Mouse (Mus musculus) liver, embryonic 11.5 days (tissue): ENCODE results near the gene Gm21725. TPM values are rescaled to one million over a fixed set of nuclear protein-coding genes. Genes with fewer than 3 reads are reported as not detected.
"Not testable (repeated sequence)": the region's sequence is repeated elsewhere in the genome, so short reads cannot be mapped to it uniquely, and the experiment has no call there.

Experiments
- ATAC-seq: fragments of 200-750 bp; cut with Nextera tagmentation; replicated peaks from 2 replicates; pipeline ENCODE4 v1.8.0; 2017; ENCODE audit warnings: moderate number of reproducible peaks, mild to moderate bottlenecking, moderate TSS enrichment, moderate library complexity; ENCODE audit not compliant: low FRiP score
- DNase-seq: peaks from one replicate; pipeline ENCODE4 v3.0.0-alpha.2; 2017; ENCODE audit warnings: low spot score
- H3K27ac ChIP-seq: fragments of 300-500 bp; sonication (generic); 2 replicates; pipeline ENCODE4 v1.5.1; 2014; ENCODE audit warnings: mild to moderate bottlenecking, low read depth, low read length, control low read depth
- H3K27me3 ChIP-seq: fragments of 300-500 bp; sonication (generic); replicated peaks from 2 replicates; pipeline ENCODE4 v1.6.1; 2014; ENCODE audit warnings: low read length, mixed read lengths; ENCODE audit not compliant: control insufficient read depth, insufficient read depth
- H3K36me3 ChIP-seq: fragments of 300-500 bp; sonication (generic); 2 replicates; pipeline ENCODE4 v1.6.1; 2014; ENCODE audit warnings: mild to moderate bottlenecking, low read length, moderate library complexity, mixed read lengths; ENCODE audit not compliant: control insufficient read depth, insufficient read depth
- H3K4me1 ChIP-seq: fragments of 300-500 bp; sonication (generic); replicated peaks from 2 replicates; pipeline ENCODE4 v1.6.1; 2014; ENCODE audit warnings: low read length, mixed read lengths; ENCODE audit not compliant: control insufficient read depth, insufficient read depth
- H3K4me2 ChIP-seq: fragments of 300-500 bp; sonication (generic); 2 replicates; pipeline ENCODE4 v1.6.1; 2014; ENCODE audit warnings: mild to moderate bottlenecking, control low read depth, moderate library complexity
- H3K4me3 ChIP-seq: fragments of 300-500 bp; sonication (generic); 2 replicates; pipeline ENCODE4 v1.5.1; 2014; ENCODE audit warnings: low read depth, low read length, control low read depth
- H3K9ac ChIP-seq: fragments of 300-500 bp; sonication (generic); 2 replicates; pipeline ENCODE4 v1.6.1; 2014; ENCODE audit warnings: low read depth, low read length, control low read depth
- H3K9me3 ChIP-seq: fragments of 300-500 bp; sonication (generic); 2 replicates; pipeline ENCODE4 v1.6.1; 2016; ENCODE audit warnings: low read length, inconsistent platforms, mixed read lengths; ENCODE audit not compliant: control insufficient read depth
- WGBS: fragments of 180-500 bp; shearing (Covaris S2); extraction: QIAGEN DNeasy Blood & Tissue Kit; methylation state at CpG from one replicate; pipeline ENCODE4 v1.1.7; 2014; 5-methylcytosine and 5-hydroxymethylcytosine counted together
- polyA plus RNA-seq: library from polyadenylated mRNA; unstranded; fragments of >200 nt; fragmentation: Nextera tagmentation; extraction: Ambion mirVana; gene quantifications from 2 replicates; pipeline ENCODE4 v1.2.1, GENCODE M21; 2014

Gene Gm21725
- not detected in 2 replicates for polyA plus RNA-seq

DNA sequence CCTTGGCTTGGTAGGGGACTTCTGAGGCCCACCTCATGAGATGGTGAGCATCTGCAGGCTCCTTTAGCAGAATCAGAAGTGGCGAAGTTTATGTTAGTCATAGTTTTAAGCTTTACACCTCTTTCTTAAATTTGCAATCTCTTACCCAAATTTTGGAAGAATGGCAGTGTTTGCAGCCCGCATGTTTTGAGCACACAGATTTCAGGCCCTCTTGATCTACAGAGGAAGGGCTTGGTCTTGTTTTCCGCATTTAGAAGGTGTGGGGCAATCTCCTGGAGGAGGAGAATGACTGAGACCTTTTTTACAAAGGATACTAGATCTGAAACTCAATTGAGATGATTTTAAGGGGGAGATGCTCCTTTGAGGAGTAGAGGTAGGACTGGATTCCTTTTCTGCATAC is at the start of gene Gm21725:
TSS of gene Gm21725 (minus strand) at position 101 of the 400 bp plus-strand sequence.
- H3K9me3 ChIP-seq, result not testable (repeated sequence)
- no CpG with 5 or more reads among the region's 3 CpGs for WGBS

More for the DNA sequence above, at the start of gene Gm21725:
- not testable (repeated sequence) for ATAC-seq, H3K9ac ChIP-seq, H3K4me2 ChIP-seq, H3K27ac ChIP-seq, H3K4me1 ChIP-seq, H3K36me3 ChIP-seq, DNase-seq, H3K4me3 ChIP-seq, H3K27me3 ChIP-seq

Other genes starting within 250 kb of the Gm21725 start
- gene Gm21891, start 215.6 kb downstream of the Gm21725 start, polyA plus RNA-seq, result not detected in 2 replicates
- gene Gm21425, start 187.1 kb downstream of the Gm21725 start, polyA plus RNA-seq, result not detected in 2 replicates
- gene Gm21828, start 125.1 kb downstream of the Gm21725 start, polyA plus RNA-seq, result not detected in 2 replicates
- not detected in 2 replicates for gene Gm21440, start 96.7 kb downstream of the Gm21725 start, polyA plus RNA-seq
- gene Gm21454, start 96.6 kb downstream of the Gm21725 start, polyA plus RNA-seq, result not detected in 2 replicates
- not detected in 2 replicates for gene Gm21866, start 116.5 kb upstream of the Gm21725 start, polyA plus RNA-seq
- not detected in 2 replicates for gene Gm20773, start 145.0 kb upstream of the Gm21725 start, polyA plus RNA-seq